Mouse (Mus musculus): ENCODE data around the gene Krtap13-1. TPM values are rescaled to one million over a fixed set of nuclear protein-coding genes. Genes with fewer than 3 reads are reported as not detected.

Krtap13-1 gene
- polyA plus RNA-seq, 2 experiments: not detected

GRCm38 (mm10) chr16:88774106-88774505 lies 45.4 kb downstream of the Krtap13-1 start, which contains the start of gene 2310057N15Rik:
Gene 2310057N15Rik, minus strand, starts transcription at chr16:88774206.
- Histone ChIP-seq H3K9me3 (ENCODE audit: control insufficient read depth, low read length) (no peaks in the 10 kb centered on the region), H3K27me3 (ENCODE audit: control insufficient read depth, insufficient read depth, low read length) (no peaks in the 10 kb centered on the region), H3K4me2 (ENCODE audit: low read depth) (no peak within 1 kb of the TSS), H3K9ac (replicated peaks) (no peak within 1 kb of the TSS), H3K27ac (no peak within 1 kb of the TSS), H3K36me3 (replicated peaks; ENCODE audit: control insufficient read depth, insufficient read depth, low read depth) (no peaks in the 10 kb centered on the region), H3K4me3 (ENCODE audit: insufficient read depth in 1 of 2, low read depth in 2 of 2, low read length in 2 of 2) (no peak within 1 kb of the TSS), H3K4me1 (replicated peaks; ENCODE audit: control insufficient read depth in 2 of 2, insufficient read depth in 2 of 2, low read length in 1 of 2) (no peaks in the 10 kb centered on the region)
- DNase-seq (ENCODE audit: low read depth in 3 of 3, low spot score in 3 of 3) (no peak), ATAC-seq (ENCODE audit: insufficient read depth) (no peak)
- TF ChIP-seq EP300 (IDR thresholded peaks at IDR 0.05; ENCODE audit: low read depth): no peak
- TF ChIP-seq CTCF (IDR thresholded peaks at IDR 0.05; ENCODE audit: low read depth): no peak
- 40% methylated on average over 2 of the region's 2 CpGs for WGBS (ENCODE audit: insufficient replicate concordance)

GRCm38 (mm10) chr16:88777596-88777995 lies 48.9 kb downstream of the Krtap13-1 start, which contains the start of gene Gm5965:
Gene Gm5965, plus strand, starts transcription at chr16:88777896.
- TF ChIP-seq CTCF (IDR thresholded peaks at IDR 0.05; ENCODE audit: low read depth): no peak
- no peak for TF ChIP-seq EP300 (IDR thresholded peaks at IDR 0.05; ENCODE audit: low read depth)
- no peak within 1 kb of the TSS for H3K9ac ChIP-seq (replicated peaks)
- H3K4me2 ChIP-seq (ENCODE audit: low read depth): no peak within 1 kb of the TSS
- DNase-seq (ENCODE audit: low read depth in 3 of 3, low spot score in 3 of 3) (no peak), ATAC-seq (ENCODE audit: insufficient read depth) (no peak)
- H3K27me3 ChIP-seq (ENCODE audit: control insufficient read depth, insufficient read depth, low read length): no peaks in the 10 kb centered on the region
- no peaks in the 10 kb centered on the region for H3K4me1 ChIP-seq (replicated peaks; ENCODE audit: control insufficient read depth in 2 of 2, insufficient read depth in 2 of 2, low read length in 1 of 2)
- no peaks in the 10 kb centered on the region for H3K9me3 ChIP-seq (ENCODE audit: control insufficient read depth, low read length)
- H3K4me3 ChIP-seq (ENCODE audit: insufficient read depth in 1 of 2, low read depth in 2 of 2, low read length in 2 of 2): no peak within 1 kb of the TSS
- H3K36me3 ChIP-seq (replicated peaks; ENCODE audit: control insufficient read depth, insufficient read depth, low read depth): no peaks in the 10 kb centered on the region
- 52% methylated on average over 5 of the region's 6 CpGs for WGBS (ENCODE audit: insufficient replicate concordance)
- H3K27ac ChIP-seq: no peak within 1 kb of the TSS

Other genes with a start within 250 kb of the Krtap13-1 start
- gene Cldn17, start 221.9 kb upstream of the Krtap13-1 start, polyA plus RNA-seq (2012; rRNA removed): not detected in 2 replicates
- gene Cldn17, start 221.9 kb upstream of the Krtap13-1 start, polyA plus RNA-seq (2014; fragmentation: Nextera tagmentation; extraction: Ambion mirVana): not detected in 2 replicates
- gene Cldn8, start 165.7 kb upstream of the Krtap13-1 start, polyA plus RNA-seq (2012; rRNA removed): 0.02 and 0.15 TPM in 2 replicates
- 0.05 and 0.06 TPM in 2 replicates for gene Cldn8, start 165.7 kb upstream of the Krtap13-1 start, polyA plus RNA-seq (2014; fragmentation: Nextera tagmentation; extraction: Ambion mirVana)
- not detected in 2 replicates for gene Krtap24-1, start 116.6 kb upstream of the Krtap13-1 start, polyA plus RNA-seq (2012; rRNA removed)
- not detected in 2 replicates for gene Krtap24-1, start 116.6 kb upstream of the Krtap13-1 start, polyA plus RNA-seq (2014; fragmentation: Nextera tagmentation; extraction: Ambion mirVana)
- not detected in 2 replicates for gene 2310079G19Rik, start 101.2 kb upstream of the Krtap13-1 start, polyA plus RNA-seq (2012; rRNA removed)
- gene 2310079G19Rik, start 101.2 kb upstream of the Krtap13-1 start, polyA plus RNA-seq (2014; fragmentation: Nextera tagmentation; extraction: Ambion mirVana): not detected in 2 replicates
- not detected in 2 replicates for gene Krtap26-1, start 81.1 kb upstream of the Krtap13-1 start, polyA plus RNA-seq (2012; rRNA removed)
- not detected in 2 replicates for gene Krtap26-1, start 81.1 kb upstream of the Krtap13-1 start, polyA plus RNA-seq (2014; fragmentation: Nextera tagmentation; extraction: Ambion mirVana)
- not detected in 2 replicates for gene Krtap27-1, start 57.2 kb upstream of the Krtap13-1 start, polyA plus RNA-seq (2012; rRNA removed)
- not detected in 2 replicates for gene Krtap27-1, start 57.2 kb upstream of the Krtap13-1 start, polyA plus RNA-seq (2014; fragmentation: Nextera tagmentation; extraction: Ambion mirVana)
- not detected in 2 replicates for gene 2310061N02Rik, start 20.9 kb upstream of the Krtap13-1 start, polyA plus RNA-seq (2012; rRNA removed)
- not detected in 2 replicates for gene 2310061N02Rik, start 20.9 kb upstream of the Krtap13-1 start, polyA plus RNA-seq (2014; fragmentation: Nextera tagmentation; extraction: Ambion mirVana)
- gene Krtap13, start 22.8 kb downstream of the Krtap13-1 start, polyA plus RNA-seq (2012; rRNA removed): not detected in 2 replicates
- gene Krtap13, start 22.8 kb downstream of the Krtap13-1 start, polyA plus RNA-seq (2014; fragmentation: Nextera tagmentation; extraction: Ambion mirVana): not detected in 2 replicates
- not detected in 2 replicates for gene 2310034C09Rik, start 30.0 kb downstream of the Krtap13-1 start, polyA plus RNA-seq (2012; rRNA removed)
- not detected in 2 replicates for gene 2310034C09Rik, start 30.0 kb downstream of the Krtap13-1 start, polyA plus RNA-seq (2014; fragmentation: Nextera tagmentation; extraction: Ambion mirVana)
- gene 2310057N15Rik, start 45.3 kb downstream of the Krtap13-1 start, polyA plus RNA-seq (2012; rRNA removed): not detected in 2 replicates
- gene 2310057N15Rik, start 45.3 kb downstream of the Krtap13-1 start, polyA plus RNA-seq (2014; fragmentation: Nextera tagmentation; extraction: Ambion mirVana): not detected in 2 replicates
- not detected in 2 replicates for gene Gm5965, start 49.0 kb downstream of the Krtap13-1 start, polyA plus RNA-seq (2012; rRNA removed)
- not detected in 2 replicates for gene Gm5965, start 49.0 kb downstream of the Krtap13-1 start, polyA plus RNA-seq (2014; fragmentation: Nextera tagmentation; extraction: Ambion mirVana)
- not detected in 2 replicates for gene Gm20741, start 83.4 kb downstream of the Krtap13-1 start, polyA plus RNA-seq (2012; rRNA removed)
- gene Gm20741, start 83.4 kb downstream of the Krtap13-1 start, polyA plus RNA-seq (2014; fragmentation: Nextera tagmentation; extraction: Ambion mirVana): not detected in 2 replicates
- gene Krtap15, start 91.4 kb downstream of the Krtap13-1 start, polyA plus RNA-seq (2012; rRNA removed): not detected in 2 replicates
- not detected in 2 replicates for gene Krtap15, start 91.4 kb downstream of the Krtap13-1 start, polyA plus RNA-seq (2014; fragmentation: Nextera tagmentation; extraction: Ambion mirVana)
- gene Krtap14, start 97.3 kb downstream of the Krtap13-1 start, polyA plus RNA-seq (2012; rRNA removed): not detected in 2 replicates
- gene Krtap14, start 97.3 kb downstream of the Krtap13-1 start, polyA plus RNA-seq (2014; fragmentation: Nextera tagmentation; extraction: Ambion mirVana): not detected in 2 replicates
- gene Krtap19-1, start 140.5 kb downstream of the Krtap13-1 start, polyA plus RNA-seq (2012; rRNA removed): not detected in 2 replicates
- not detected in 2 replicates for gene Krtap19-1, start 140.5 kb downstream of the Krtap13-1 start, polyA plus RNA-seq (2014; fragmentation: Nextera tagmentation; extraction: Ambion mirVana)
- not detected in 2 replicates for gene Krtap19-2, start 145.4 kb downstream of the Krtap13-1 start, polyA plus RNA-seq (2012; rRNA removed)
- not detected in 2 replicates for gene Krtap19-2, start 145.4 kb downstream of the Krtap13-1 start, polyA plus RNA-seq (2014; fragmentation: Nextera tagmentation; extraction: Ambion mirVana)
- not detected in 2 replicates for gene Krtap19-3, start 149.2 kb downstream of the Krtap13-1 start, polyA plus RNA-seq (2012; rRNA removed)
- gene Krtap19-3, start 149.2 kb downstream of the Krtap13-1 start, polyA plus RNA-seq (2014; fragmentation: Nextera tagmentation; extraction: Ambion mirVana): not detected in 2 replicates
- gene Krtap19-4, start 156.2 kb downstream of the Krtap13-1 start, polyA plus RNA-seq (2012; rRNA removed): not detected in 2 replicates
- not detected in 2 replicates for gene Krtap19-4, start 156.2 kb downstream of the Krtap13-1 start, polyA plus RNA-seq (2014; fragmentation: Nextera tagmentation; extraction: Ambion mirVana)
- gene Krtap19-5, start 167.6 kb downstream of the Krtap13-1 start, polyA plus RNA-seq (2012; rRNA removed): not detected in 2 replicates
- gene Krtap19-5, start 167.6 kb downstream of the Krtap13-1 start, polyA plus RNA-seq (2014; fragmentation: Nextera tagmentation; extraction: Ambion mirVana): not detected in 2 replicates
- not detected in 2 replicates for gene Krtap19-9b, start 203.4 kb downstream of the Krtap13-1 start, polyA plus RNA-seq (2012; rRNA removed)
- not detected in 2 replicates for gene Krtap19-9b, start 203.4 kb downstream of the Krtap13-1 start, polyA plus RNA-seq (2014; fragmentation: Nextera tagmentation; extraction: Ambion mirVana)
- not detected in 2 replicates for gene Krtap16-3, start 234.0 kb downstream of the Krtap13-1 start, polyA plus RNA-seq (2012; rRNA removed)
- gene Krtap16-3, start 234.0 kb downstream of the Krtap13-1 start, polyA plus RNA-seq (2014; fragmentation: Nextera tagmentation; extraction: Ambion mirVana): not detected in 2 replicates